Mouse (Mus musculus) hindbrain, embryonic 13.5 days (tissue): Measurements from ENCODE around the gene Stard10. TPM values are rescaled to one million over a fixed set of nuclear protein-coding genes. Genes with fewer than 3 reads are reported as not detected.

Experiments used
- polyA plus RNA-seq: library from polyadenylated mRNA; unstranded; fragments of >200 nt; fragmentation: Nextera tagmentation; extraction: Ambion mirVana; gene quantifications from 2 replicates; pipeline ENCODE4 v1.2.1, GENCODE M21; 2015

Gene Stard10
- polyA plus RNA-seq, 1 experiment from 2014 or later: 10.0 TPM

Other genes starting within 250 kb of the Stard10 start
- 35.8 and 38.6 TPM in 2 replicates for gene Fchsd2, start 224.2 kb upstream of the Stard10 start, polyA plus RNA-seq
- gene Atg16l2, start 14.8 kb upstream of the Stard10 start, polyA plus RNA-seq: 17.5 and 20.8 TPM in 2 replicates
- 7.6 and 11.6 TPM in 2 replicates for gene Arap1, start 31.0 kb downstream of the Stard10 start, polyA plus RNA-seq
- gene Gm45837, start 93.8 kb downstream of the Stard10 start, polyA plus RNA-seq: not detected in 2 replicates
- 28.8 and 31.6 TPM in 2 replicates for gene Pde2a, start 104.6 kb downstream of the Stard10 start, polyA plus RNA-seq